Mouse (Mus musculus) bone marrow, adult 2 months (tissue): ENCODE data around the gene Adam11.

Experiments
- CTCF ChIP-seq: fragments of 200-500 bp; IDR thresholded peaks from 2 replicates; pipeline ENCODE4 v1.5.1; 2011; ENCODE audit warnings: low read length, control low read depth; ENCODE audit not compliant: control insufficient read depth, insufficient read depth
- POLR2A ChIP-seq: fragments of 200-500 bp; IDR thresholded peaks from 2 replicates; pipeline ENCODE4 v1.6.1; 2011; ENCODE audit warnings: low read depth, mild to moderate bottlenecking, control low read depth, low read length, borderline replicate concordance; ENCODE audit not compliant: control insufficient read depth

DNA sequence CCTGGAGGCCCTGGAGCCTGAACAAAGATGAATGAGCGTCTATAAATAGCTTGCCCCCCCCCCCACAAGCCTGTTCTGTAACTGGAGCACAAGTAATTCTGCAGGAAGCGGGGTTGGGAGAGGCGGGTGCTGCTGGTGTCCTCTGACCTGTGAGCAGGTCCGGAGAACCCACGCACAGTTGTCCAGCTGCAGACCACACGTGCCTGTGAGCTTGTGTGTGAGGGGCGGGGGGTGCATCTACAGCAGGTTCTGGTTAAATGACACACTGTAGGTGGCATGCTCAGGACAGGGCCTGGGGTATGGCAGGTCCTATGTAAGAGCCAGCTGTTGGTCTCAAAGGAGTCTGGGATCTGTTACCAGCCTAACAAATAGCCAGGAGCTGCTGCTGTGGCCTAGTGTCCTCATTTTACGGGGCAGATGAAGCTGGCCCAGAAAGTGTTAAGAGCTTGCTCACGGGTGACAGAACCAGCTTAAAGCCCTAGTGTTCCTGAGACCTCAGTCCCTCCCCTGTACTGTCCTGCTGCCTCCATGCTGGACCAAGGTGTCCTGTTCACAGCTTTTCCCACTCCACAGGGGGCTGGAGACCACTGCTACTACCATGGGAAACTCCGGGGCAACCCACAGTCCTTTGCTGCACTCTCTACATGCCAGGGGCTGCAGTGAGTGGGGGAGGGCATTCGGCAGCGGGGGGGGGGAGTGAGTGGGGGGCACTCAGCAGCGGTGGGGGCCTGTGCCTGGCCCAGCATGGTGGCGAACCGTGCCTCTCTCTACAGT is 9.6 kb downstream of the Adam11 start:
- no peak for TF ChIP-seq CTCF
- TF ChIP-seq POLR2A: no peak
